Mouse (Mus musculus): ENCODE data around the gene Tmem116.

GRCm38 (mm10) chr5:121452026-121452869 lies 555 bp downstream of the Tmem116 start, which contains the start of gene Erp29:
- TF ChIP-seq POLR2A (IDR thresholded peaks at IDR 0.05; ENCODE audit: borderline replicate concordance, extremely low read depth, insufficient read depth, insufficient read length, poor library complexity, severe bottlenecking) (peak; percentile 94), CTCF (IDR thresholded peaks at IDR 0.05; ENCODE audit: borderline replicate concordance, extremely low read depth, insufficient read depth, insufficient read length) (no peak)

All from brain, embryonic 14.5 days (tissue).